Mouse (Mus musculus) frontal cortex, adult (tissue): ENCODE measurements around the gene Eef1akmt3.
"Not testable (repeated sequence)": the region's sequence is repeated elsewhere in the genome, so short reads cannot be mapped to it uniquely, and the experiment has no call there.

Experiments used
- ATAC-seq: cut with Nextera tagmentation; 2 replicates; pipeline ENCODE4 v1.9.2; 2017; ENCODE audit warnings: mild to moderate bottlenecking, moderate library complexity, mixed read lengths; ENCODE audit not compliant: low TSS enrichment

Gene Eef1akmt3

GRCm38 (mm10) chr10:127070190-127071121 is 29.1 kb upstream of the Eef1akmt3 start, which contains the start of gene Tspan31:
Gene Tspan31, minus strand, starts transcription at chr10:127070264.
- peak; percentile 82 for ATAC-seq

DNA sequence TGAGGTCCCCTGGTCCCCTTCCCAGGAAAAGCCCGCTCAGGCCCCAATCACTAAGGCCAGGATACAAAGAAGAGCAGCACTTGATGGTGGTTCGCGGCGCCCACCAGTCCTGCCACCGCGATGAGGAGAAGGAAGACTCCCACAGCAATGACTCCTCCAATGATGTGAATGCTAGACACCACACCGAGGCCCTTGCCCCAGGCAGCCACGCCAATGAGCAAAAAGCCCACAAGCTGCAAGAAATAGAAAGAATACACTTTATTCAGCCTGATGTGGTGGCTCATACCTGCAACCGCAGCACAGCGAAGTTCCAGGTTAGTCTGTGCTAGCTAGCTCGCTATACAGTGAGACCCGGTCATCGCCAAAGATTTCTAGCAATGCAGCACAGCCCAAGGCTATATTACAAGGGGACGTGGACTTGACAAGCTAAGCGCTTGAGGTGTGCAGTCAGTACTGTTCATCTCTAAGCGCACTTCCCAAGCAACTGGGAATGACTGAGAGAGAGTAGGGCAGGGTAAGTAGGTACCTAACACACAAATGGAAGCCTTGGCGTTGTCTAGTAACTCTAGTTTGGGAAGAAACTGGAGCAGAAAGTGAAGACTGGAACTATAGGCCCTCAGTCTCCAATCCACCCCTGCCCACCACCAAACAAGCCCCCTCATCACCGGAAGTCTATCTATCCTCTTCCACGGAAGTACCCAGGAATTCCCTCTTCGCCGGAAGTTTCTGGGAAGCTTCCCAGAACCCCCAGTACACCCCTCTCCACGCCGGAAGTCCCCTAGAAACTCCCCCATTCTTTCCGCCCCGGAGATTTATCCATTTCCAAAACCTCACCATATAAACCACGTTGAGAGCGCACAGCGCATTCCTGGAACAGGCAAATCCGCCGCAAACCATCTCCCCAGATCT is 28.2 kb upstream of the Eef1akmt3 start:
- ATAC-seq, result peak; percentile 14

- no peak for ATAC-seq
Measured at GRCm38 (mm10) chr10:127068360-127069038, 27.2 kb upstream of the Eef1akmt3 start.

DNA sequence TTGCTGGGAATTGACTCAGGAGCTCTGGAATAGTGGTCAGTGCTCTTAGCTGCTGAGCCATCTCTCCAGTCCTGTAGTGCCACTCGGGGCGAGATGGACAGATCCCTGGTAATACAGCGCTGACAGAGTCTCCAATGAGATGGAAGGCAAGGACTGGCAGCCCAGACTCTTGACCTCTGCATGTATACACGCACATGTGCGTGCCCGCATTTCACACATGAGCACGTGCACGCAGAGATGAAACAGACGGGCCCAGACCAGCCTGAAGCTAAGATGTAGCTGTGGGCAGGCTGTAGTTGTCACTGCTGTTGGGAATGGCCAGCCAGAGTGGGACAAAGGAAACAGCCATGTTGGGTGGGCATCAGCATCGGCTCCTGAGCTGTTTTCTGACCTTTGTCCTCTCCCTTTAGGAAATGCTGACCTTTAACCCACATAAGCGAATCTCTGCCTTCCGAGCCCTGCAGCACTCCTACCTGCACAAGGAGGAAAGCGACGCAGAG is 25.3 kb upstream of the Eef1akmt3 start:
- no peak for ATAC-seq

DNA sequence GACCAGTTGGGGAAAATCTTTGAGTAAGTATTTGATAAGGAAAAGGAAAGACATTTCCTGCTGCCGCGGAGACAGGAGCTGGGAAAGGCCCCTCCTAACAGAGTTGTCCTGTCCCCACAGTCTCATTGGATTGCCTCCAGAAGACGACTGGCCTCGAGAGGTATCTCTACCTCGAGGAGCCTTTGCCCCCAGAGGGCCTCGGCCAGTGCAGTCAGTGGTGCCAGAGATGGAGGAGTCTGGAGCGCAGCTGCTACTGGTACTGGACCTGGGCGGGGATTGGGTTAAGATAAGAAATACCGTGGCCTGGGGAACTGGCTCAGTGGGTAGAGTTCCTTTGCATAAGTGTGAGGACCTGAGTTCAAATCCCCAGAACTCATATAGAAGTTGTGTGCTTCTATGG is 24.7 kb upstream of the Eef1akmt3 start:
- no peak for ATAC-seq

- ATAC-seq, result no peak
Measured at GRCm38 (mm10) chr10:127063913-127064870, 22.9 kb upstream of the Eef1akmt3 start.

GRCm38 (mm10) chr10:127063239-127063872 is 22.0 kb upstream of the Eef1akmt3 start, which contains the start of gene Cdk4:
Gene Cdk4, plus strand, starts transcription at chr10:127063534.
- peak; percentile 58 for ATAC-seq

GRCm38 (mm10) chr10:127062503-127062902 is 21.2 kb upstream of the Eef1akmt3 start:
- ATAC-seq, result no peak

- not testable (repeated sequence) for ATAC-seq
Measured at GRCm38 (mm10) chr10:127062101-127062500, 20.8 kb upstream of the Eef1akmt3 start.

- ATAC-seq, result no peak
Measured at GRCm38 (mm10) chr10:127061513-127061912, 20.2 kb upstream of the Eef1akmt3 start.

GRCm38 (mm10) chr10:127061085-127061484 is 19.8 kb upstream of the Eef1akmt3 start:
- no peak for ATAC-seq

- ATAC-seq, result peak; percentile 28
Measured at GRCm38 (mm10) chr10:127059968-127060916, 18.9 kb upstream of the Eef1akmt3 start, which contains the start of gene March9. Gene March9, minus strand, starts transcription at chr10:127060184.

- ATAC-seq, result no peak
Measured at GRCm38 (mm10) chr10:127059174-127059967, 18.1 kb upstream of the Eef1akmt3 start.

GRCm38 (mm10) chr10:127058708-127059107 is 17.4 kb upstream of the Eef1akmt3 start:
- no peak for ATAC-seq

DNA sequence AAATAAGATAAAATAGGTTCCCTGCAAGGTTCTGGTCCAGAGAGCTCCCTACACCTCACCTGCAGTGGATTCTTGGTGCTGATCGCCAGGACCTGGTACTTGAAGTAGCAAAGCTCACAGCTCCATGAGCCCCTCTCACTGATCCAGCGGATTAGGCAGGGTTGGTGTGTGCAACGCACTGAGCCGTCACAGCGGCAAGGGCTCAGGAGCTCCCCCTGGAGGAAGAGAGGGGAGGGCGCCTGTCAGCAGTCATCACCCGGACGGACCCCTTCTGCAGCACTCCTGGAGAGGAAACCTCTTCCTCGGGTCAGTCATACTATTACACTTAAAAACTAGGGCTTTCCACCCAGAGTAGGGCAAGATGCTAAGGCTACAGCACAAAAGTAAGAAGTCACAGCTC is 16.8 kb upstream of the Eef1akmt3 start:
- peak; percentile 40 for ATAC-seq

- no peak for ATAC-seq
Measured at GRCm38 (mm10) chr10:127056490-127056889, 15.2 kb upstream of the Eef1akmt3 start.

DNA sequence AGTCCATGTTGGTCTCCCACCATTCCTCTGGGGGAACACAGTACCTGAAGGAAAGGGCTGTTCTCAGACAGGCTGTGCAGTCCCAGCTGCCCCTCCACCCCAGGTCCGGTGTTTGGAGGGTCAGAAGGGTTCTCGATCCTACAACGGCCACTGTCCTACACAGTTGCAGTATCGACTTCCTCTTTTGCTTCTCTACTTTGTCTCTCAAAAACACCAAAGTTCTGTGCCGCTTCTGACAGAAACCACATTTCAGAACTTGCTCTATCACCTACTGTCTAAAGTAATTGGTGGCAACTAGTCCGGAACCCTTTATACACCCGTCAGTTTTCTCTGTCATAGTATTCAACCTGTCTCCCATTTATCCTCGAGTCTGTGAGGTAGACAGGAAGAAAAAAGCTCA is 14.1 kb upstream of the Eef1akmt3 start:
- ATAC-seq, result no peak

DNA sequence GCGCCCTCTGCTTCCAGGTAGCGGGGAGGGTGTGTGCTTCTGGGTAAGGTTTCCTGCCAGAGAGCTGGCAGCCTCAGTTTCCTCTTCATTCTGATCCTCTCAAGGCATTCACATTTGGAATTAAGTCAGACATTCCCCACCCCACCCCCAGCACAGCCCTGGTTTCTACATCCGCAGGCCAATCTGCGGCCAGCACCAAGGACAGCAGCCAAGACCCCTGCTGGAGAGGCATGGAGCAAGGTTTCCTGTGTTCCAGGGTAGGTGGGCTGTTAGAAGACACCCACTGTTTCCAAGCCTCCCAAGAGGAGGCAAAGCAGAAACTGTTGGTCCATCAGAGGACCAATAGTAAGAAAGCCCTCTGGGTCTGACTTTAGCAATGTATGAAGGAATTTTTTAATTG is 13.3 kb upstream of the Eef1akmt3 start:
- no peak for ATAC-seq
